Mouse (Mus musculus) kidney, postnatal 14 days (tissue): ENCODE results near the gene Tmem234.

Experiments used
- DNase-seq: peaks from one replicate; pipeline ENCODE4 v3.0.0; 2022; ENCODE audit warnings: mixed read lengths

Gene Tmem234

DNA sequence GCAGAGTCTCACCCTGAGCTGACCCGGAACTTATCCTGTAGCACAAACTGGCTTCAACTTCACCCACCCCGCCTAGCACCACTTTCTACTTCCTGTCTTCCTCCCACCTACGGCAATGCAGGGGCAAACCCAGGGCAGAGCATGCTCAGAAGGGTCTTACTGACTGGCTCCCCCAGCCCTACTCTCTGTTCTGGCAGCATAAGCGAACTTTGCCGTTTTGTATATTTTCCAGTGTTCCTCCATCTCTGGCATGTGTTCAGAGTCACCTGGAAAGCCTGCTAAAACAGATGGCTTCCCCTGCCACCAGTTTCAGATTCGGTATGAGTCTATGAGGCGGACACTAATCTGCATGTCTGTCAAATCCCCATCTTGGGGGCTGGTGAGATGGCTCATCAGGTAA, 20.1 kb upstream of the Tmem234 start:
- DNase-seq: peak; percentile 21

DNA sequence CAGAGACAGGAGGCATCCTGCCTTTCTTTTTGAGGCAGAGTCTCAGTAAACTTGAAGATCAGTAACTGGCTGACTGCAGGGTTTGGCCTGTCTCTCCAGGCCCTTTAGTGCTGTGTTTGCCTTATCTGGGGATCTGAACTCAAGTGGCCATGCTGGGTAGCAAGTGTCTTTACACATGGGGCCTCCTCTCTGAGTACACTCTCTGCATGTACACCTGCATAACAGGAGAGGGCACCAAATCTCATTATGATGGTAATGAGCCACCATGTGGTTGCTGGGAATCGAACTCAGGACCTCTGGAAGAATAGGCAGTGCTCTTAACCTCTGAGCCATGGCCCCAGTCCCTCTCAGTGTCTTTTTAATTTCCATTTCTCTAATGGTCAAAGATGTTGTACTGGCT, 18.2 kb upstream of the Tmem234 start:
- no peak for DNase-seq

GRCm38 (mm10) chr4:129584370-129584769, 16.1 kb upstream of the Tmem234 start:
- DNase-seq: no peak

DNA sequence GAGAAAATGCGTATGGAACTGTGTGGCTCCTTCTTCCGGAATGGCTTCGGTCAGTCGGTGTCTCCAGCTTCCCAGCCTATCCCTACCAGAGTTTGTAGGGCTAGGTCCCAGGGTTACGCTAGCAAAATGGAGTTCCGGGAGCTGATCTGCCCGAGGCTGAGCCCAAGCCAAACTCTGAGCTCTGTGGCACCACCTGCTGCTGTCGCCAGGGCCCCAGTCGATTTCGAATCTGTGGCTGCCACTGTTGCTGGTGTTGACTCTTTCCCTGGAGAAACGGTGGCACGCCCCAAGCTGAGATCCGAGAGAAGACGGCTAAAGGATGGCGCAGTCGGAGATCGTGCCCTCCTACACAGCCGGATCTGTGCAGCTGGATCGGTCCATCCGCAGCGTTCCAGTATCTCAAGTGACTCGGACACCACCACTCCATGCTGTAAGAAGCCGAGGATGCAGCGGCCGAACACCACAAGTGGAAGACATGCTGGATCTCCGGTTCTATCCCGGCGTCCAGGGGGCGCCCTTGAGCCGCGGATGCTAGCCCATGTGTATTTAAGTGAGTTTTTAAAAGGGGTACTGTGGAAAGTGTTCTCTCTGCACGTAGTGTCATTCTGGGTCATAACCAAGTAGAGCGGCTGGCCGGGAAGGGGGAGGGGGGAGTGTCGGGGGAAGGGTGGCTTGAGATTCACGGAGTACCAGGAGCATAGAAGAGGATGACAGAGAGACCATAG, 15.4 kb upstream of the Tmem234 start:
- peak; percentile 92 for DNase-seq

GRCm38 (mm10) chr4:129585773-129586172, 14.7 kb upstream of the Tmem234 start:
- no peak for DNase-seq

GRCm38 (mm10) chr4:129586943-129587342, 13.5 kb upstream of the Tmem234 start:
- peak; percentile 41 for DNase-seq

- DNase-seq: no peak
Measured at GRCm38 (mm10) chr4:129588865-129589264, 11.6 kb upstream of the Tmem234 start.

DNA sequence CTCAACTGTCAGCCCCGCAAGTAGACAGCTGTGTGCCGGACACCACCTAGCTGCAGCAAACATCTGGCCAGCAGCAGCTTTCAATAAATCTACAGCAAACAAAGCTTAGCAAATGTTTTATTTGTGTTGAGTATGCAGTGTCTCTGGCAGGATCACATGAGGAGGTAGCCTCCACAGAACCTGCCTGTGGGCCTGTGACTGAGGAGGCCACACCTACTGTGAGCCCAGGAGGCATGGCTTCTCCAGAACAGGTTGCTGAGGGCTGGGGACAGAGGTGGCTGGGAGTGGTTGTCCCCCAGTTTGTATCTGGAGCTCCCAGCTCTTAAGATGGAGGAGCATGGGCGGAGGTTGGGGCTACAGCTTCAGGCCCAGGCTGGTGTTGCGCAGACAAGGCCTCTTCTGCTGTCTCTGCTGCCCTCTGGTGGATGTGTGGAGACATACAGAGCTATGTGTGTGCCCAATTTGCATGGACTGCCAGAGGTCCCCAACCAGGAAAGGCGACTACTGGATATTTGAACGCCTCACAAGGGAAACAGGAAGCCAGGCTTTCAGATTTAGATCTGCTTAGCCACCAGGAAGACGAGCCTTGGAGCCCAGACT, 8.1 kb downstream of the Tmem234 start:
- peak; percentile 87 for DNase-seq

- DNase-seq: no peak
Measured at GRCm38 (mm10) chr4:129609139-129609631, 8.7 kb downstream of the Tmem234 start.

- no peak for DNase-seq
Measured at GRCm38 (mm10) chr4:129610026-129610425, 9.6 kb downstream of the Tmem234 start.

DNA sequence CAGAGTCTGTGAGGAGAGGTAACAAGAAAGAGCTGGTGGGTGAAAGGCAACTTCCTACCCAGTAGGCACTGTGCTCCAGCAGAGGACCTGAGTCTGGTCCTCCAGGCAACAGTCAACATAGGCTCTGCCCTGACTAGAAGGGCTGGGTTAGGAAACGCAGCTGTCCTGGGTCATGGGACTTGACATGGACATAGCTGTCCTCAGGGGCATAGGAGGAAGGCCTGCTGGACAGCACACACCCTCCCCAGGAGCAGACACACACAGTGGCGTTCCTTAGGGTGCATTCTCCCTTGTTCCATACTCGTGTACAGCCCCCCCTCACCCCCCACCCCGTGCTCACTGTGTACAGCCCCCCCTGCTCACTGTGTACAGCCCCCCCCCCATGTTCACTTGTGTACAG, 10.0 kb downstream of the Tmem234 start:
- DNase-seq: no peak

GRCm38 (mm10) chr4:129614093-129614492, 13.6 kb downstream of the Tmem234 start, which contains the start of gene Dcdc2b:
TSS of gene Dcdc2b (minus strand) at chr4:129614257.
- DNase-seq: no peak

DNA sequence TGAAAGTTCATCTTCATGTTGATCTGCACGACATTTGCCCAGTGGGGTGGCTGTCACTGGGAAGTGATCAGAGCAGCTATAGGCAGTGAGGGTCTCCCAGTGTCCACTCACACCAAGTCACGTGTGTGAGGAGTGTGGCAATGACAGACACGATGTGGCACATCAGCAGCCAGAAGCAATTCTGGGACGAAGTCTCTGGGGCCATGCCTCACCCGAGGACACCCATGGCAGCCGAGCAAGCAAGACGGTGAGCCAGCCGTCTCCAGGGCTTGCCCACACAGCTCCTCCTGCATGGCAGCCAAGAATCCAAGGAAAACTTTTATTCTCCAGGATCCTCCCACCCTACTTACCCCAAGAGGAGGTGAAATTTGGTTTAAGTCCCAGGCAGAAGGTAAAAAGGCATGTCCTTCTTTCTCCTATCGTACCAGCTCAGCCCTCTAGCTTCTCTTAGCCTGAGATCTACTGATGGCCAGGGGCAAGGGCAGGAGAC, 15.4 kb downstream of the Tmem234 start:
- no peak for DNase-seq

GRCm38 (mm10) chr4:129616631-129617030, 16.2 kb downstream of the Tmem234 start:
- DNase-seq: no peak

DNA sequence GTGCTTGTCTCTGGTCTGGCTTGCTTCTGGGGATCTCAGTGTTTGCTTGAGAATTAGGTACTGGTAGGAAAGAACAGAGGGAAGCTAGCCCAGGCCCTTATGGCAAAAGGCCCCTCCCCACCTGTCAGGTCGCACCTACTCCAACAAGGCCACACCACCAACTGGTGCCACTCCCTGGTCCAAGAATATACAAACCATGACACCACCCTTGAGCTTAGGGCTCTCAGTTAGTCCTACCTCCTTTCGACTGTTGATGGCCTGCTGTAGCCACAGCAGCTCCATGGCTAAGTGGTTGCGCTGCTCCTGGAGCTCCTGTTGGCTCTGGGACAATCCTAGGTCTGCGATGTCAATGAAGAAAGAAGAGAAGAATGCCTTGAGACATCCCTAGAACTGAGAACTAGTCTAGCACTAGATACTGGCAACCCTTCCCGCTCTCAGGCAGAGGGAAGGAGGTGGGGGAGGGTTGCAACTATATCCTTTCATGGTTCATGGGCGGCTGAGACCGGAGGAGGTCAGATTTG, 16.7 kb downstream of the Tmem234 start:
- no peak for DNase-seq

GRCm38 (mm10) chr4:129618031-129618430, 17.6 kb downstream of the Tmem234 start:
- no peak for DNase-seq

GRCm38 (mm10) chr4:129618786-129619691, 18.6 kb downstream of the Tmem234 start, which contains the start of gene Iqcc:
TSS of gene Iqcc (minus strand) at chr4:129619099.
- DNase-seq: peak; percentile 97

GRCm38 (mm10) chr4:129620419-129621282, 20.2 kb downstream of the Tmem234 start:
- DNase-seq: no peak

DNA sequence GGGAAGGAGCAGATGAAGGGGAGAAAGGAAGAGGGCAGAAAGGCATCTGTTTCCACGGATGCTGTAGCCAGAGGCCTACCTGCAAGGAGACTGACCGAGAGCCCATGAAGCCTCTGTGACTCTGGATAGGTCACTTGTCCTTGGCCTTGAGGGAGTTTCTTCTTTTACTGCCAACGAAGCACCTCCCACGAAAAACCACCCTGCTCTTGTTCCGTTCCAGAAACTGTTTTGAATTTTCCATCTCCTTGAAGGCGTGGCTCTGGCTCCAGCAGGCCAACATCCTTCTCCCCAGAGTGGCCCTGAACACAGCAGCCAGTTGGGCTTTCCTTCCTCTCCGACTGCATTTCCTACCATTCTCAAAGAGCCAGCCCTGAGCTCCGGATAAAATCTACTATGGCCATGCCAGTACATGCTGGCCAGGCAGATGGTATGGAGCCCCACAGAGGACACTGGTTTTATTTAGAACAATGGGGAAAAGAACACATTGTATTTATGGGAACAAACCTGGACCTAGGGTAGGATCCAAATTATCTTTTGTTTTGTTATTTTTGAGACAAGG, 20.9 kb downstream of the Tmem234 start:
- DNase-seq: peak; percentile 62

DNA sequence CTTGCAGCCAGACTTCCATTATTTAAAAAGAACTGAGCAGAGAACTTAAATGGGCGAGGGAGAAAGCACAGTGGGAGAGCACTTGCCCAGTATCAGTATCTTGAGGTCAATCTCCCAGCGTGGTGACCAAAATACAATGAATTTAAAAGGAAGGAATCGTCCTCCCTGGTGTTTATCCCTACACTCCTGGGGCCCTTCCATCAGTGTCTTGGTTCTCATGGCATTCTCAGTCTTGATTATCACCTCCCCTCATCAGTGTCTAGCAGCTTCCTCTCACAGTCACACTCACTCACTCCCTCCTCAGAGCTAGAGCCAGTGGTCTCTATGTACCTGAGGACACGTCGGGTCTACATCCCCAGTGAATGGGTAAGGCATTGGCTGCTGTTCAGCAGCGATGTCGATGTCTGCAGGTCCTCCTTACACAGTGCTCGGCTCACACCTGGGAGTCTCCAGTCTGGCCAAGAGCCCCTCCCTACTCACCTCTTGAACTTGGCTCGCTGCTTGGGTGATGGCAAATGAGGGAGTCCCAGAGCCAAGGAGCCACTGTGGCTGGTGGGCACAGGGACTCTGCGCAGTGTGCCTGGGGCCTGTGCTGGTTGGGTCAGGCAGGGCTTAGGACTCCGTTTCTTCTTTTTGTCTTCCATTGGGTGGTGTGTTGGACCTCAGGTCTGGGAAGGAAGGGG, 21.8 kb downstream of the Tmem234 start:
- no peak for DNase-seq
